Mouse (Mus musculus) layer of hippocampus, postnatal 25 days (tissue): ENCODE data around the gene Hes5. TPM values are rescaled to one million over a fixed set of nuclear protein-coding genes. Genes with fewer than 3 reads are reported as not detected.

Source experiments
- DNase-seq, 2 experiments: peaks; one replicate each; pipeline ENCODE4 v3.0.0; 2022; ENCODE audit warnings: mixed read lengths in 2 of 2, low spot score in 1 of 2; ENCODE audit errors: extremely low spot score in 1 of 2
- total RNA-seq, 2 experiments: library from RNA; stranded (reverse); gene quantifications; 2 replicates each; pipeline ENCODE4 v1.2.3; 2021

The Hes5 gene
- total RNA-seq, 2 experiments from 2014 or later: 30.2 to 37.9 TPM

DNA sequence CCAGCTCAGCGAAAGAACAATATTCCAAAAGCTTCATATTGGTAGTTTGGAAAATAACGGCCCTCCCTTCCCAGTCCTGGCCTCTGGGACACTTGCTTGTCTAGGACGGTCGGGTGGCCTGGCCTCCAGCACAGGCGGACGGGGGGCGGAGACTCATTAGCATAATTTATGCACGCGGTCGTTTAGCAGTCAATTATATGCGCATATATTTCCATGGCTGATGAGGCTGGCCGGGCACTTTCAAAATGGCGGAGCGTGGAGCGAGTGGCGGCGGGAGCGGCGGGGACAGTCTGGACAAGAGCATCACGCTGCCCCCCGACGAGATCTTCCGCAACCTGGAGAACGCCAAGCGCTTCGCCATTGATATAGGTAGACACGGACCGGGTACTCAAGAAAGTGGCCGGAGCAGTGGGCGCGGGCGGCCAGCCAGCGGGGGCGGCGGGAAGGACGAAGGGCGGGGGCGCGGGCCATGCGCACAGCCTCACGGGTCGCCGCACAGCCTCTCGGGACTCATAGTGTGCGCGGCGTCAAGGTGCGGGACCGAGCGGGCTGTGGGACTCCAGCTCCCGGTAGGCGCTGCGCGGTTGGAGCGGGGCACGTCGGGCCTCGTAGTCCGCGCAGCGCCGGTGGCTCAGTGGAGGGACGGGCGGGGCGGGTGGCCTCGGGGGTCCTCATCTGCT is 3.3 kb downstream of the Hes5 start, which contains the start of gene Pank4:
Pank4 (plus strand) TSS at position 223 of the 680 bp plus-strand sequence.
- DNase-seq: peak; percentile 77 to 86

DNA sequence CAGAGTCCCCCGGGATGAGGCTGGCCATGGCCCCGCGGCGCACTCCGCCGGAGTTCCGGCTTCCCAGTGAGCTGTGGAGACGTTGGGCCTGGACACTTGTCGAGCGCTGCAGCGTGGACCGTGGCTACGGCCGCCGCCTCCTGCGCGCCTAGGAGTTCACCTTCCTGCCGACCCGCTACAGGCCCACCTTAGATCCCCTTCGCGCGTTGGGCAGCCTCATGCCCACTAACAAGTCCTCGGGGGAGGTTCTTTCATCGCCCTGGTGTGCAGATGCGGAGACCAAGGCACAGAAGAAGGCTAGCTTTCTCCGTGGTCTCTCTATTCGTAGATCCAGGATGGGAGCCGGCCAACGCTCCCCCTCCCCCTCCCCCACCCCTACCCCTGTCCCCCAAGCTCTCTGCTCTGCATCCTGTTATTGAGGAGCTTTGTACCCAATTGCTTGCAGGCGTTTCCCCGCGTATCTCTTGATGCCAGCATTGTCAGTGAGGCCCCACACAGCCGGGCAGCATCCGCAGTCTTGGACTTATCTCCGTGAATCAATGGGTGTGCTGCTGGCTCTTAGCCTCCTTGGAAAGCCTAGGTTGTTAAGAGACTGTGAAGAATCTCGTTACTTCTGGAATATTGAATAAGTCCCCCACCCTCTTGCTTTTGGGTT is 4.0 kb downstream of the Hes5 start:
- DNase-seq: peak in 1 of 2 experiments; percentile 40

DNA sequence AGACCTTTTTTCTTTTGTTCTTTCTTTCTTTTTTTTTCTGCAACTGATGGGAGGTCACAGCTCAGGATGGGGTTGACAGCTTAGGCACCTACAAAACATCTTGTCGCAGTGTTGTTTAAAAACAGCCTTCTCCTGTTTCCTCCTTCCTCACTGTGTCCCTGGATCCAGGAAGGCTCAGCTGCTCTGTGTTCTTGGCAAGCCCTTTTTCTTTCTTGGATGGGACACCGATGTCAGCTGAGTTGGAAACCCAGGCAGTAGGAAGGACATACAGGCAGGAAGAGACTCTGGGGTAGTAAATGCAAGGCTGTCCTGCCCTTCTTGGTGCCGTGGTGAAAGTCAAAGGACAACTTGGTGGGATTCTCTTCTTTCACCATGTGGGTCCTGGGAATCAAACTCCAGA is 5.1 kb downstream of the Hes5 start:
- DNase-seq: no peak

- peak in 1 of 2 experiments; percentile 70 for DNase-seq
These were observed 6.5 kb downstream of the Hes5 start for GRCm38 (mm10) chr4:154967173-154967572.

DNA sequence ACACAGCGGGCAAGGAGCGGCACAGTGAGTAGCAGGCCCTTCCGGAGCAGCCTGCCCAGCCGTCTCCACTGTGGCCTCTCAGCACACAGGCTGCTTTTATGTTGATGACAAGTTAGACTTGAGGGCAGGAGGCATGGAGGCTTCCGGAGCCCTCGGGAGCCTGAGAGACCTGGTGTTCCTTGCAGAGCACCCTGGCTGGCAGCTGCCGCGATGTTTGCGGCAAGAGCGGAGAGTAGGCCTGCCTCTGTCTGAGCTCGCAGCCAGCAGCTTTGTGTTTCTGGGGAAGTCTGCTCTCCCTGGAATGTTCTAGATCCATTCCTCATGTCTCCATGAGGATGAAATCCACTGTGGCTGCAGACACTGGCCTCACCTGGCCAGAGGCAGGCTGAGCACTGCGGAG is 11.8 kb downstream of the Hes5 start:
- DNase-seq: no peak

GRCm38 (mm10) chr4:154974163-154974611 is 13.5 kb downstream of the Hes5 start:
- no peak for DNase-seq

DNA sequence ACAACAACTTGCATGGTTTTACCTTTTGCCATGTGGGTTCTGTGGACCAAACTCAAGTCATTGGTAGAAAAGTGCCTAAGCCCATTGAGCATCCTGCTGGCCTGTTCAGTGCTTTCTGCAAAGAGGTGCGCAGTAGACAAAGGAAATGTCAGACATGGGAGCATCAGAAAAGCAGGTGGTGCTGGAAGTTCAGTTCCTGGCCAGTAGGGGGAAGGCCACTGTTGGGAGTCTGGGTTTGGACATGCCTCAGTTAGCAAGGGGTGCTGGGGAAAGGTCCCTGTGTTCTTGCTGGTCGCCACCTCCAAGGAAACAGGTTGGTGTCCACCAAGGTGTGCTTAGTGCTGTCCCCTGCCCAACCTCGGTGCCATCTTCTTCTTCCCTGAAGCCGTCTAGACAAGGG is 19.4 kb downstream of the Hes5 start:
- no peak for DNase-seq

- no peak for DNase-seq
These were observed 20.4 kb downstream of the Hes5 start for GRCm38 (mm10) chr4:154981076-154981475.

DNA sequence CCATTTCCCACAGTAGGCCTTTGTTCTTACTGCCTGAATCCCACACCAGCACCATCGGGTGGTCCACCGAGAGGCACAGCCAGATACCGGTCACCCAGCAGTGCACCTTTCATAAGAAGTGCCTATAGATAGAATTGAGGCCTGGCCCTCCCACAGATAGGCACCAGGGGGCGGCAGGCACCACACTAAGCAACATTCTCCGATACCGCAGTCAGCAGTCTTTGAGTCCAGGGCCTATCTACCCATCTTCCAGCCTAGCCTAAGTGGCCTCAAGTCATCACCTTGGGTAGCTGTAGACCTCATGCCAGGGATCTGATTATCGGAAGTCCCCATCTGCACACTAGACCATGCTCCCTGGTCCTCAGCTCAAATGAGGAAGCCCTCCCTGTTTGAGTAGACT is 20.8 kb downstream of the Hes5 start:
- DNase-seq: peak; percentile 59 to 74

DNA sequence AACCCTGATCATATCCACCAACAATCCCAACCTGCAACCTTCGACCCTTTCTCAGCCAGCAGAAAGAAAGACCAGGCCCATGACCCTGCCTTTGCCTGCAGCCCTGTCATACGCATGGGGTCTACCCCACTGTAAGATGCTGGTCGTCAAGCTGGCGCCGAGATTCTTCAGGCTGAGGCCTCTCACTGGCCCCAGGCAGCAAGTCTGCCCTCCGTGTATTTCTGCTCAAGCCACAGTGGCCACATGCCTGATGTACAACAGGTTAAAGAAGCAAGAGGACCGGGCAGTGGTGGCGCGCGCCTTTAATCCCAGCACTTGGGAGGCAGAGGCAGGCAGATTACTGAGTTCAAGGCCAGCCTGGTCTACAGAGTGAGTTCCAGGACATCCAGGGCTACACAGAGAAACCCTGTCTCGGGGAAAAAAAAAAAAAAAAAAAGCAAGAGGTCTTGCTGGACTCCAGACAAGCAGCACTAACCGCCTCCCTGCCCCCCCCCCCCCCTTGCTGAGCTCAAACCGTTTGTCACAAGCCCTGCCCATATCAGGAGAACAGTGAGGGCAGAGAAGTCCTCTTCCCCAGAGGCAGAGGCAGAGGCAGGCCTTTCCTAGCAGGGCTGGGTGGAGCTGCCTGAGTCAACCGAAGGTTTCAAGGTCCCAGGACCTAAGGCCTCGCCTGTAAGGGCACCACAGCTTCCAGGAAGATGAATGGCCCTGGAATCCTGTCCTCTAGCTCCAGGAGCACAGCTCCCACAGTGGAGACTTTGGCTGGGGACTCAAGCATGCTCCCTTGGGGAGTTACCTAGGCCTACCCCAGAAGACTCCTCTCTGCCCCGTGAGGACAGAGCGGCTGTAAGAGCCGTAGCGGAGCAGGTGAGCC is 21.8 kb downstream of the Hes5 start:
- no peak for DNase-seq

- DNase-seq: no peak
These were observed 23.0 kb downstream of the Hes5 start for GRCm38 (mm10) chr4:154983767-154984166.

- no peak for DNase-seq
These were observed 24.5 kb downstream of the Hes5 start for GRCm38 (mm10) chr4:154985151-154985777.

GRCm38 (mm10) chr4:154986096-154986495 is 25.4 kb downstream of the Hes5 start:
- peak; percentile 82 to 93 for DNase-seq

DNA sequence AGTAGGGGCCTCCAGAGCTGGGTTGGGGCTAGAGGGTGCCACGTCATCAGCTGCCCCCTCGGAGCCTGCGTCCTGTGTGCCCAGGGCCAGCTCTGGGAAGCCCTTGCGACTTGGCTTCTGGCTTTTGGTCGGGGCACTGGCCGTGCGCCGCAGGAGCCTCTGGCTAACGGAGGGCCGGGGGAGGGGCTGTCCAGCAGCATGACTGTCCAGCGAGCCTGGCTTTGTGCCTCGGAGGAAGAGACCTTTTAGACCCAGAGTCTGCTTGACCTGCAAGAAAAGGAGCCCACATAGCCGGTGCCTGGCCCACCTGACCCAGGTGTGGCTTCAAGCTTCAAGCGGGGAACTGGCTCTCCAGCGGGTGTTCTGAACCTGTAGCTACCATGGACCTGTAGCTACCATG is 26.0 kb downstream of the Hes5 start:
- no peak for DNase-seq

DNA sequence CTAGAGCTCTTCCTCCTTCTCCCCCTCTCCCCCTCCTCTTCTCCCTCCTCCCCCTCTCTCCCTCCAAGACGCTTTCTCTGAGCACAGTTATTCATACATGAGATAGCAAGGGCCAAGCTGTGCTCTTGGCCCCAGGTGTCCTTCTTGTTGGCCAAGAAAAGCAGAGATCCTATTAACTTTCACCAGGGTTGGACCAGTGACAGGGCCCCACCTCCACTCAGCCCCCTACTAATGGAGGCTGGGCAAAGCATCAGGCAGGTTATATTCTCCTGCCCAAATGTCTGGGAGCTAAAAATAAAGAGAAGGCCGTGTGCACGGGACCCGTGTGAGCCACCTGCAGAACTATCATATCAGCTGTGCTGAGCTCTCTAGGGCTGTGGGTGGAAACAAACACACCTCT is 34.2 kb downstream of the Hes5 start:
- DNase-seq: no peak

- no peak for DNase-seq
These were observed 35.9 kb downstream of the Hes5 start for GRCm38 (mm10) chr4:154996572-154997154.

DNA sequence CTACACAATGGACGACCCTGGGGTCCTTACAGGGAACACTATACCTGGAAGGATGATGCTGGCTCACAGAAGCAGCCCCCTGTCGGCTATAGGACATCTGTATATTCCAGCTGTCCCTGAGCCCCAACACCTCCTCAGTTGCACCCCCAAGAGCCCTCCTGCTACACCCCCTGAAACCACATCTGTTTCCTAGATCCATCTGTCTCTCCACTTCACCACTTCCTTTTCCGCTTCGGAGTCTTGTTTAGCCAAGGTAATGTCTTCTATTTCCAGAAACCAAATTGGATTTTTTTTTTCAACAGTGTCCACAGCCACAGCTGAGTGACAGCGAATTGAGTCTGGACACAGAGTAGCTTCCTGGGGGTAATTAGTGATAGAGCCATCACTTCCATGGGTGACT is 38.7 kb downstream of the Hes5 start:
- DNase-seq: no peak

DNA sequence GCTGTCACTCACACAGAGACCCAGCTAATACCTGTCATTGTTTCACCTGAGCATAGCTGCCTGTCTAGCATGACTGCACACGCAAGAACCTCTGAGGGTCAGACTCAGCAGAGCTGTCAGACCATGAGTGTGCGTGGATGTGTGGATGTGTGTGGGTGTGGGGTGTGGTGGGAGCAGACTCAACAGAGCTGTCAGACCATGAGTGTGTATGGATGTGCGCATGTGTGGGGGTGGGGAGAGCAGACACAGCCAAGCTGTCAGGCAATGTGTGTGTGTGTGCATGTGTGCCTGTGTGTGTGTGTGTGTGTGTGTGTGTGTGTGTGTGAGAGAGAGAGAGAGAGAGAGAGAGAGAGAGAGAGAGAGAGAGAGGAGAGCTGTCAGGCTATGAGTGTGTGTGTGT is 44.6 kb downstream of the Hes5 start:
- DNase-seq: no peak

DNA sequence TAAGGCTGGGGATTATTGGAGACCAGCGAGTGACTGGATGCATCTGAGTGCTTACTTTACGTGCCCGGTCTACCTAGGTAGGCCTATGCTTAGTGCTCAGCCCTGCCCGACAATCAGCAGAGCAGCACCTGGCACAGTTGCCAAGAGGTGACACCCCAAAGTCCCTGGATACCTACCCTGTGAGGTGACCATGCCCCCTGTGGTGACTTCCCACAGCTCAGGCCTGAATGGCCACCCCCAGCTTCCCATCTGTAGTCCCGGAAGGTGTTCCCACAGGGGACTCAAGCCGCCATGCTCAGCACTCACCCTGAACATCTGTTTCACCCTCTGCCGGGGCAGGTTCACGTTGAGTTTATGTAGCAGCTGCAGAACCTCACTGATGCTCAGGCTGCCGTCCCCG is 45.6 kb downstream of the Hes5 start:
- no peak for DNase-seq

GRCm38 (mm10) chr4:155007641-155008040 is 46.9 kb downstream of the Hes5 start:
- no peak for DNase-seq
